10 mouse cellular contexts compared by ENCODE assay signal in the genomic region with DNA sequence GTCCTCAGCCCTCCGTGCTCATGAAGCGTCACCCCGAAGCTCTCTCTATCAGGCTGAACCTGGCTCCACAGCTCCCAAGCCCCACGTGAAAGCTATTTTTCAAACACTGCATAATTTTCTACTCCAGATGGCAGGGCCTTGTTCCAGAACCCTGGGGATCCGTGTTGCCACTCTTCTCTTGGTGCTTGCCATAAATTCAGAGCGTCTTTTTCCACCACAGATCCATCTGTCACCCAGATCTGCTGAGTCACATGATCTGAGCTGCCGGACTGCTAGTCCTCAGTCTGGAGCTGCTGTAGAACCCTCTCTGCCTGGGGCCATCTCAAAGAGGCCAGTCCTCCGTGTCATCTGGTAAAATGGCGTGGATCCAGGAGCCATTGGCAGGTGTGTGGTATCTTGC.
DNase-seq lines count a peak whose midpoint lies in the region; ATAC-seq lines count a peak whose summit lies in the region.
"Had no signal": no experiment of that assay in that cellular context is flagged by ENCODE, and none has a peak within 500 bp of the region (broad histone marks: within the 10 kb centered on the region; RNA-seq: fewer than 3 reads in every experiment).

No protein-coding gene starts in this region.

- H3K4me2 ChIP-seq in midbrain, embryonic 13.5 days (replicated peaks): no peak overlapping the region
- H3K4me2 ChIP-seq in midbrain, embryonic 16.5 days (ENCODE audit: low read length): no peak overlapping the region
- no peak overlapping the region for H3K4me2 ChIP-seq in liver, embryonic 11.5 days
- H3K4me2 ChIP-seq: heart, embryonic 11.5 days had no signal

- H3K4me3 ChIP-seq in midbrain, embryonic 13.5 days (replicated peaks): no peak overlapping the region
- H3K4me3 ChIP-seq in midbrain, embryonic 16.5 days (ENCODE audit: low read depth, low read length): no peak overlapping the region
- no peak overlapping the region for H3K4me3 ChIP-seq in liver, embryonic 11.5 days (ENCODE audit: low read depth, low read length)

- H3K9me3 ChIP-seq in midbrain, embryonic 13.5 days: no peaks in the 10 kb centered on the region
- no peaks in the 10 kb centered on the region for H3K9me3 ChIP-seq in midbrain, embryonic 16.5 days (replicated peaks; ENCODE audit: control insufficient read depth, low read length, poor library complexity, severe bottlenecking)
- H3K9me3 ChIP-seq in liver, embryonic 11.5 days (ENCODE audit: control insufficient read depth, low read length): no peaks in the 10 kb centered on the region

- DNase-seq in frontal cortex, postnatal 25 days (ENCODE audit: low spot score in 2 of 2): peak; percentile 34 to 55
- DNase-seq in left cerebral cortex, adult 8-10 months (ENCODE audit: low spot score in 2 of 2): peak; percentile 42 to 80
- peak; percentile 89 for DNase-seq in telencephalon, adult 2 months (ENCODE audit: low read depth, low spot score)
- no peak for DNase-seq in urinary bladder, postnatal 36 days (ENCODE audit: low spot score in 2 of 2)
- no peak for DNase-seq in liver, embryonic 11.5 days (ENCODE audit: low spot score)
- DNase-seq: kidney, postnatal 10 days had no signal

- no peaks in the 10 kb centered on the region for H3K36me3 ChIP-seq in midbrain, embryonic 13.5 days
- H3K36me3 ChIP-seq in midbrain, embryonic 16.5 days (ENCODE audit: control insufficient read depth, insufficient read depth, low read length): no peaks in the 10 kb centered on the region
- no peaks in the 10 kb centered on the region for H3K36me3 ChIP-seq in liver, embryonic 11.5 days (ENCODE audit: control insufficient read depth, insufficient read depth, low read length)

- no peak overlapping the region for H3K9ac ChIP-seq in midbrain, embryonic 13.5 days (replicated peaks)
- no peak overlapping the region for H3K9ac ChIP-seq in midbrain, embryonic 16.5 days (ENCODE audit: low read depth, low read length)
- H3K9ac ChIP-seq in liver, embryonic 11.5 days (ENCODE audit: low read depth, low read length): no peak overlapping the region

- 76% methylated on average over 9 of the region's 9 CpGs for WGBS in midbrain, embryonic 13.5 days
- WGBS in midbrain, embryonic 16.5 days: 62% methylated on average over 9 of the region's 9 CpGs
- WGBS in liver, embryonic 11.5 days: 71% methylated on average over 9 of the region's 9 CpGs

- H3K27ac ChIP-seq in midbrain, embryonic 13.5 days: no peak overlapping the region
- no peak overlapping the region for H3K27ac ChIP-seq in midbrain, embryonic 16.5 days (ENCODE audit: low read length)
- H3K27ac ChIP-seq in liver, embryonic 11.5 days (ENCODE audit: low read depth, low read length): no peak overlapping the region

- peaks cover 20% of the 10 kb centered on the region for H3K4me1 ChIP-seq in midbrain, embryonic 13.5 days (replicated peaks)
- peaks cover 14% of the 10 kb centered on the region for H3K4me1 ChIP-seq in midbrain, embryonic 16.5 days (ENCODE audit: control insufficient read depth, insufficient read depth, low read length)
- H3K4me1 ChIP-seq in liver, embryonic 11.5 days (replicated peaks; ENCODE audit: control insufficient read depth, insufficient read depth, low read length): no peaks in the 10 kb centered on the region

- 0 out of 2 replicates have a peak, but pooled peaks have one; percentile 22 for ATAC-seq in midbrain, embryonic 13.5 days
- no peak for ATAC-seq in midbrain, embryonic 16.5 days
- ATAC-seq in activated CD4-positive, CD25-positive, alpha-beta regulatory T cell, adult 4 months: no peak
- ATAC-seq in liver, embryonic 11.5 days (replicated peaks; ENCODE audit: low FRiP score): no peak

- no peaks in the 10 kb centered on the region for H3K27me3 ChIP-seq in midbrain, embryonic 13.5 days
- no peaks in the 10 kb centered on the region for H3K27me3 ChIP-seq in midbrain, embryonic 16.5 days (ENCODE audit: control insufficient read depth, insufficient read depth, low read depth, low read length)
- H3K27me3 ChIP-seq in liver, embryonic 11.5 days (replicated peaks; ENCODE audit: control insufficient read depth, insufficient read depth, low read length): no peaks in the 10 kb centered on the region

Comparison
In these comparisons a context has a peak if more than half of its experiments do, and no peak if none do; other contexts are left out.
1. DNase-seq: peak in frontal cortex, postnatal 25 days (2 of 2), left cerebral cortex, adult 8-10 months (2 of 2) and telencephalon, adult 2 months (single experiment); none in urinary bladder, postnatal 36 days (0 of 2) and liver, embryonic 11.5 days (single experiment).